Mouse (Mus musculus) neural tube, embryonic 12.5 days (tissue): ENCODE data around the gene Ppm1m. TPM values are rescaled to one million over a fixed set of nuclear protein-coding genes. Genes with fewer than 3 reads are reported as not detected.

Experiments
- ATAC-seq: fragments of 200-750 bp; cut with Nextera tagmentation; 2 replicates; pipeline ENCODE4 v1.8.0; 2017; ENCODE audit warnings: low read depth, mild to moderate bottlenecking, moderate TSS enrichment, moderate library complexity; ENCODE audit not compliant: low FRiP score
- H3K27ac ChIP-seq: fragments of 300-500 bp; sonication (generic); 2 replicates; pipeline ENCODE4 v1.5.1; 2016
- H3K27me3 ChIP-seq: fragments of 300-500 bp; sonication (generic); replicated peaks from 2 replicates; pipeline ENCODE4 v1.6.1; 2016; ENCODE audit warnings: mild to moderate bottlenecking
- H3K36me3 ChIP-seq: fragments of 300-500 bp; sonication (generic); 2 replicates; pipeline ENCODE4 v1.6.1; 2016; ENCODE audit warnings: mild to moderate bottlenecking
- H3K4me1 ChIP-seq: fragments of 300-500 bp; sonication (generic); 2 replicates; pipeline ENCODE4 v1.6.1; 2016
- H3K4me2 ChIP-seq: fragments of 300-500 bp; sonication (generic); replicated peaks from 2 replicates; pipeline ENCODE4 v1.6.1; 2016; ENCODE audit warnings: mild to moderate bottlenecking
- H3K4me3 ChIP-seq: fragments of 300-500 bp; sonication (generic); 2 replicates; pipeline ENCODE4 v1.5.1; 2016
- H3K9ac ChIP-seq: fragments of 300-500 bp; sonication (generic); 2 replicates; pipeline ENCODE4 v1.6.1; 2016; ENCODE audit warnings: mild to moderate bottlenecking
- H3K9me3 ChIP-seq: fragments of 300-500 bp; sonication (generic); 2 replicates; pipeline ENCODE4 v1.6.1; 2016; ENCODE audit warnings: mild to moderate bottlenecking
- WGBS: fragments of 180-500 bp; shearing (Covaris S2); methylation state at CpG from one replicate; pipeline ENCODE4 v1.1.7; 2016; 5-methylcytosine and 5-hydroxymethylcytosine counted together
- polyA plus RNA-seq: library from polyadenylated mRNA; unstranded; fragments of >200 nt; fragmentation: Nextera tagmentation; extraction: Ambion mirVana; gene quantifications from 2 replicates; pipeline ENCODE4 v1.2.1, GENCODE M21; 2016

Ppm1m gene
- polyA plus RNA-seq, 1 experiment from 2014 or later = 32.9 TPM

- H3K27me3 ChIP-seq = no peaks in the 10 kb centered on the region
- H3K4me3 ChIP-seq = no peak overlapping the region
- peaks cover 37% of the 10 kb centered on the region for H3K4me1 ChIP-seq
- ATAC-seq = no peak
- H3K9ac ChIP-seq = no peak overlapping the region
- H3K36me3 ChIP-seq = no peaks in the 10 kb centered on the region
- no peaks in the 10 kb centered on the region for H3K9me3 ChIP-seq
- 90% methylated on average over 3 of the region's 3 CpGs for WGBS
- no peak overlapping the region for H3K27ac ChIP-seq
- peak overlapping the region; percentile 70 for H3K4me2 ChIP-seq
These were observed 2.3 kb upstream of the Ppm1m start for GRCm38 (mm10) chr9:106201895-106202294.

GRCm38 (mm10) chr9:106198962-106199458 is 536 bp downstream of the Ppm1m start:
- peaks cover 10% of the 10 kb centered on the region; the same call in 1 of the 2 replicates for H3K36me3 ChIP-seq
- H3K9ac ChIP-seq = peak overlapping the region; percentile 85
- ATAC-seq = peak; percentile 46
- no peaks in the 10 kb centered on the region for H3K27me3 ChIP-seq
- peaks cover 30% of the 10 kb centered on the region for H3K4me1 ChIP-seq
- no peaks in the 10 kb centered on the region for H3K9me3 ChIP-seq
- under 1% methylated on average over 51 of the region's 51 CpGs for WGBS
- peak overlapping the region; percentile 64 for H3K4me3 ChIP-seq
- peak overlapping the region; percentile 82 for H3K4me2 ChIP-seq
- no peak overlapping the region for H3K27ac ChIP-seq

GRCm38 (mm10) chr9:106197732-106198131 is 1.8 kb downstream of the Ppm1m start:
- Histone ChIP-seq H3K4me1 (peaks cover 22% of the 10 kb centered on the region), H3K27ac (no peak overlapping the region), H3K36me3 (peaks cover 12% of the 10 kb centered on the region; the same call in 1 of the 2 replicates), H3K9me3 (no peaks in the 10 kb centered on the region), H3K27me3 (no peaks in the 10 kb centered on the region), H3K9ac (no peak overlapping the region), H3K4me3 (no peak overlapping the region), H3K4me2 (peak overlapping the region; percentile 82)
- no peak for ATAC-seq
- 89% methylated on average over 9 of the region's 9 CpGs for WGBS

- Histone ChIP-seq H3K36me3 (peaks cover 16% of the 10 kb centered on the region), H3K27ac (no peak overlapping the region)
- 69% methylated on average over 3 of the region's 3 CpGs for WGBS
These were observed 2.3 kb downstream of the Ppm1m start for GRCm38 (mm10) chr9:106197081-106197713.

GRCm38 (mm10) chr9:106195693-106196092 is 3.9 kb downstream of the Ppm1m start:
- no peak overlapping the region for H3K4me2 ChIP-seq
- ATAC-seq = no peak
- H3K4me1 ChIP-seq = peaks cover 22% of the 10 kb centered on the region
- H3K9me3 ChIP-seq = no peaks in the 10 kb centered on the region
- H3K9ac ChIP-seq = 0 out of 2 replicates have a peak overlapping the region, but pooled peaks have one; percentile 13
- 81% methylated on average over 8 of the region's 8 CpGs for WGBS
- H3K27ac ChIP-seq = no peak overlapping the region
- H3K36me3 ChIP-seq = peaks cover 29% of the 10 kb centered on the region
- H3K4me3 ChIP-seq = no peak overlapping the region
- H3K27me3 ChIP-seq = no peaks in the 10 kb centered on the region

More at GRCm38 (mm10) chr9:106197081-106197713, 2.3 kb downstream of the Ppm1m start:
- no peaks in the 10 kb centered on the region for H3K27me3 ChIP-seq
- no peaks in the 10 kb centered on the region for H3K9me3 ChIP-seq
- H3K9ac ChIP-seq = no peak overlapping the region
- peaks cover 22% of the 10 kb centered on the region for H3K4me1 ChIP-seq
- no peak overlapping the region for H3K4me3 ChIP-seq
- ATAC-seq = no peak
- no peak overlapping the region for H3K4me2 ChIP-seq

- Histone ChIP-seq H3K9ac (no peak overlapping the region), H3K4me2 (no peak overlapping the region), H3K27me3 (no peaks in the 10 kb centered on the region), H3K27ac (no peak overlapping the region), H3K4me1 (peaks cover 17% of the 10 kb centered on the region), H3K9me3 (no peaks in the 10 kb centered on the region), H3K4me3 (no peak overlapping the region), H3K36me3 (peaks cover 44% of the 10 kb centered on the region)
- no peak for ATAC-seq
- WGBS = 93% methylated on average over 8 of the region's 8 CpGs
These were observed 5.4 kb downstream of the Ppm1m start for GRCm38 (mm10) chr9:106193930-106194807.

- 97% methylated on average over 1 of the region's 1 CpGs for WGBS
- no peaks in the 10 kb centered on the region for H3K27me3 ChIP-seq
- no peak overlapping the region for H3K4me3 ChIP-seq
- no peaks in the 10 kb centered on the region for H3K9me3 ChIP-seq
- no peak overlapping the region for H3K9ac ChIP-seq
- H3K36me3 ChIP-seq = peaks cover 56% of the 10 kb centered on the region
- ATAC-seq = no peak
- no peak overlapping the region for H3K27ac ChIP-seq
- peaks cover 7% of the 10 kb centered on the region for H3K4me1 ChIP-seq
- H3K4me2 ChIP-seq = no peak overlapping the region
These were observed 6.5 kb downstream of the Ppm1m start for GRCm38 (mm10) chr9:106192998-106193397.

GRCm38 (mm10) chr9:106192024-106192423 is 7.5 kb downstream of the Ppm1m start:
- peaks cover 6% of the 10 kb centered on the region for H3K4me1 ChIP-seq
- H3K27me3 ChIP-seq = no peaks in the 10 kb centered on the region
- H3K27ac ChIP-seq = no peak overlapping the region
- H3K9ac ChIP-seq = no peak overlapping the region
- no peak for ATAC-seq
- H3K4me2 ChIP-seq = no peak overlapping the region
- no peaks in the 10 kb centered on the region for H3K9me3 ChIP-seq
- no peak overlapping the region for H3K4me3 ChIP-seq
- peaks cover 64% of the 10 kb centered on the region for H3K36me3 ChIP-seq
- 96% methylated on average over 8 of the region's 8 CpGs for WGBS

GRCm38 (mm10) chr9:106191355-106191754 is 8.2 kb downstream of the Ppm1m start:
- Histone ChIP-seq H3K4me1 (peaks cover 6% of the 10 kb centered on the region), H3K4me3 (no peak overlapping the region), H3K27ac (no peak overlapping the region), H3K9ac (no peak overlapping the region), H3K9me3 (no peaks in the 10 kb centered on the region), H3K27me3 (no peaks in the 10 kb centered on the region), H3K36me3 (peaks cover 71% of the 10 kb centered on the region), H3K4me2 (no peak overlapping the region)
- 98% methylated on average over 1 of the region's 1 CpGs for WGBS
- ATAC-seq = no peak

GRCm38 (mm10) chr9:106183996-106184395 is 15.6 kb downstream of the Ppm1m start:
- ATAC-seq = no peak
- Histone ChIP-seq H3K4me3 (no peak overlapping the region), H3K4me1 (no peaks in the 10 kb centered on the region), H3K36me3 (peaks cover 85% of the 10 kb centered on the region), H3K9ac (no peak overlapping the region), H3K9me3 (no peaks in the 10 kb centered on the region), H3K4me2 (no peak overlapping the region), H3K27me3 (no peaks in the 10 kb centered on the region), H3K27ac (no peak overlapping the region)
- 92% methylated on average over 5 of the region's 5 CpGs for WGBS

- no peak overlapping the region for H3K4me2 ChIP-seq
- WGBS = 98% methylated on average over 4 of the region's 4 CpGs
- no peak for ATAC-seq
- no peak overlapping the region for H3K27ac ChIP-seq
- H3K27me3 ChIP-seq = no peaks in the 10 kb centered on the region
- no peak overlapping the region for H3K4me3 ChIP-seq
- no peak overlapping the region for H3K9ac ChIP-seq
- no peaks in the 10 kb centered on the region for H3K4me1 ChIP-seq
- H3K9me3 ChIP-seq = no peaks in the 10 kb centered on the region
- peaks cover 84% of the 10 kb centered on the region for H3K36me3 ChIP-seq
These were observed 17.4 kb downstream of the Ppm1m start for GRCm38 (mm10) chr9:106182146-106182545.

- no peak overlapping the region for H3K4me2 ChIP-seq
- no peak overlapping the region for H3K9ac ChIP-seq
- 96% methylated on average over 3 of the region's 3 CpGs for WGBS
- H3K27ac ChIP-seq = no peak overlapping the region
- no peaks in the 10 kb centered on the region for H3K27me3 ChIP-seq
- no peak overlapping the region for H3K4me3 ChIP-seq
- H3K9me3 ChIP-seq = no peaks in the 10 kb centered on the region
- peaks cover under 1% of the 10 kb centered on the region; the same call in 1 of the 2 replicates for H3K4me1 ChIP-seq
- H3K36me3 ChIP-seq = peaks cover 72% of the 10 kb centered on the region
- no peak for ATAC-seq
These were observed 19.6 kb downstream of the Ppm1m start for GRCm38 (mm10) chr9:106179964-106180363.
